Mouse (Mus musculus): ENCODE measurements around the gene Gpr18.

Gpr18 gene

DNA sequence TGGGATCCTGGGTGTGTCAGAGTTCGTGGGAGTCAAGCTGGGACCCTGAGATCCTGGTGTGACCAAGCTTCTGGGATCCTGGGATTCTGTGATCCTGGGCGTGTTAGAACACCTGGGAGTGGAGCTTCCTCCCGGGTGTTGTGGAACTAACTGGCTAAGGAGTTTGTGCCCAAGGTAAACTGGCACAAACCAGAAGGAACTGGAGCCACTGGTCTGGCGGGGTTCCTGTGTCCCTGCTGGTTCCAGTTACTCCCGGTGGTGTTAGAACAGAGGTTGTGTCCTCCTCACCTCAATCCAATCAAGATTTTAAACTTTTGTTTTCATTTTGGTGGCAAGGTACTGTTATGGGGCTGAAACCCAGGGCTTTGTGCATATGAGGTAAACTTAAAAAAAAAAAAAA, 30.6 kb upstream of the Gpr18 start:
- 0 out of 2 replicates have a peak, but pooled peaks cover 3% of the 10 kb centered on the region for H3K9me3 ChIP-seq (ENCODE audit: low read length)
- 0 out of 2 replicates have a peak overlapping the region, but pooled peaks have one; percentile 17 for H3K4me3 ChIP-seq (replicated peaks; ENCODE audit: low read length)
- H3K27me3 ChIP-seq (ENCODE audit: insufficient read depth, low read length) = no peaks in the 10 kb centered on the region
- TF ChIP-seq CTCF (conservative IDR thresholded peaks at IDR 0.05; ENCODE audit: low read length) (no peak), NANOG (IDR thresholded peaks at IDR 0.05; ENCODE audit: borderline replicate concordance, low read length) (no peak), POU5F1 (IDR thresholded peaks at IDR 0.05; ENCODE audit: borderline replicate concordance, low read length) (no peak)
- H3K4me1 ChIP-seq (replicated peaks; ENCODE audit: low read depth, low read length) = peaks cover 31% of the 10 kb centered on the region
- H3K36me3 ChIP-seq (ENCODE audit: insufficient read depth, low read length) = peaks cover 6% of the 10 kb centered on the region; the same call in 1 of the 2 replicates

DNA sequence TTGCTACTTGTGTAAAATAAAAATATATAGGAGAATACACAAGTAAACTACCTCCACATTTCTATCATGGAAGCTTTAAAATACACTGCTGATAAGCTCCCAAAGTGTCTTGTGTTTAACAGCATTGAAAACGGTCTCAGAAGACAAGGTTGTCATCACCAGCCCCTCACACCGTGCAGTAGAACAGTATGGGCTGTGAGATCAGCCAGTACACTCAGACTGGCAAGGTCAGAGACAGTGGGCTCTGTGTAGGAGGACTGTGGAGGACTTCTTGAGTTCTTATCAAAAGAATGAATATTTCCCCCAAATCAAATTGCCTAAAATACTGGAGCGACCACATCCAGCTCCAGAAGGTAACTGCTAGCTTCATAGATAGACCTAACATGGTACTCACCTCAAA, 24.0 kb upstream of the Gpr18 start:
- H3K36me3 ChIP-seq (ENCODE audit: insufficient read depth, low read length) = peaks cover 12% of the 10 kb centered on the region; the same call in 1 of the 2 replicates
- H3K4me1 ChIP-seq (replicated peaks; ENCODE audit: low read depth, low read length) = peaks cover 14% of the 10 kb centered on the region
- H3K27me3 ChIP-seq (ENCODE audit: insufficient read depth, low read length) = no peaks in the 10 kb centered on the region
- peaks cover 12% of the 10 kb centered on the region for H3K9me3 ChIP-seq (ENCODE audit: low read length)
- no peak overlapping the region for H3K4me3 ChIP-seq (replicated peaks; ENCODE audit: low read length)
- TF ChIP-seq POU5F1 (IDR thresholded peaks at IDR 0.05; ENCODE audit: borderline replicate concordance, low read length) = no peak
- no peak for TF ChIP-seq CTCF (conservative IDR thresholded peaks at IDR 0.05; ENCODE audit: low read length)
- no peak for TF ChIP-seq NANOG (IDR thresholded peaks at IDR 0.05; ENCODE audit: borderline replicate concordance, low read length)

- Histone ChIP-seq H3K27me3 (ENCODE audit: insufficient read depth, low read length) (no peaks in the 10 kb centered on the region), H3K4me3 (replicated peaks; ENCODE audit: low read length) (no peak overlapping the region)
- TF ChIP-seq POU5F1 (IDR thresholded peaks at IDR 0.05; ENCODE audit: borderline replicate concordance, low read length) (no peak), NANOG (IDR thresholded peaks at IDR 0.05; ENCODE audit: borderline replicate concordance, low read length) (no peak), CTCF (conservative IDR thresholded peaks at IDR 0.05; ENCODE audit: low read length) (no peak)
Measured at GRCm38 (mm10) chr14:121938256-121939191, 22.9 kb upstream of the Gpr18 start.

DNA sequence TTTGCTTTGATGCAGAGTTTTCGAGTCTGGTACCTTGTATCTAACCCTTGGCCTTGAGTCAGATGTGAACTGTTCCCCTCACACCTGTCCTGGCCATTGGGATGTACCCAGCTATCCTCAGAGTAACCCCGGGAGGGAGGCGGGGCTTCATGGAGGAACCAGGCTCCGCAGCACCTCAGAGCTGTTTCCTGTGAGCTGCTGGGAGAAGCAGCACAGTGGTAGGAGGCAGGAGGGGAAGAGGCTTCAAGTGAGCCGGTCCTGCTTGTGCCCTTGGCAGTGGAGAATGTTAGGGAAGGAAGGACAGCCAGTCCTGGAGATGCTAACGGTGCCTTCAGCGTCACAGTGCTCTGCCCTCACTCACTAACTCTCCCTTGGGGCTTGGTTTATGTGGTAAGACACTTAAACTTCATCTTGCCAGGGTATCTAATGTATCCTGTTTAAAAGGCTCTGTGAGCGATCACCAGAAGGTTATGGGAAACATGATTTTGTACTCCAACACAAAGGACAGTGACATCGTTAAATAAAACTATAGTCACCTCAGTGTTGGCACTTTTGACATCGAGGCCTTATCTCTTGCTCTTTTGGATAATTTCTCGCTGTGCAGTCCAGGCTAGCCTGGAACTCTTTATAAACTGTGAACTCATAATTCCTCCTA, 22.1 kb upstream of the Gpr18 start:
- no peak overlapping the region for H3K4me3 ChIP-seq (replicated peaks; ENCODE audit: low read length)
- H3K9me3 ChIP-seq (ENCODE audit: low read length) = peaks cover 9% of the 10 kb centered on the region
- TF ChIP-seq CTCF (conservative IDR thresholded peaks at IDR 0.05; ENCODE audit: low read length) = no peak
- no peaks in the 10 kb centered on the region for H3K27me3 ChIP-seq (ENCODE audit: insufficient read depth, low read length)
- H3K4me1 ChIP-seq (replicated peaks; ENCODE audit: low read depth, low read length) = peaks cover 30% of the 10 kb centered on the region
- H3K36me3 ChIP-seq (ENCODE audit: insufficient read depth, low read length) = peaks cover 29% of the 10 kb centered on the region

More at GRCm38 (mm10) chr14:121938256-121939191, 22.9 kb upstream of the Gpr18 start:
- Histone ChIP-seq H3K9me3 (ENCODE audit: low read length) (peaks cover 9% of the 10 kb centered on the region), H3K4me1 (replicated peaks; ENCODE audit: low read depth, low read length) (peaks cover 22% of the 10 kb centered on the region), H3K36me3 (ENCODE audit: insufficient read depth, low read length) (peaks cover 22% of the 10 kb centered on the region)

DNA sequence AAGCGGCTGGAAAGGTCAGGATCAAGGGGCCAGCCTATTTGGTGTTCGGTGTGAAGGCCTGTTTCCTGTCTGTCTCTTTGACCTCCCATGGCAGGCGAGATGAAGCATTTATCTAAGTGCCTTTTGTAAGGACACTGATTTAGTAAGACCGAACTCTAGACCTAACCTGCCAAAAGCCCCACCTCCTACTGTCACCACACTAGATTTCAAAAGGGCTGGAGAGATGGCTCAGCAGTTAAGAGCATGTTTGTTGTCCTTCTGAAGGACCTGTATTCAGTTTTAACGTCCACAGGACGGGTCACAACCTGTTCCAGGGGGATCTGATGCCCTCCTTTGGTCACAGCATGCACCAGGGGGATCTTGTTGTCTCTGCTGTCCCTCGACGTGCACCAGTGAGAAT, 21.3 kb upstream of the Gpr18 start:
- TF ChIP-seq POU5F1 (IDR thresholded peaks at IDR 0.05; ENCODE audit: borderline replicate concordance, low read length) (no peak), CTCF (conservative IDR thresholded peaks at IDR 0.05; ENCODE audit: low read length) (no peak), NANOG (IDR thresholded peaks at IDR 0.05; ENCODE audit: borderline replicate concordance, low read length) (no peak)
- no peak overlapping the region for H3K4me3 ChIP-seq (replicated peaks; ENCODE audit: low read length)
- peaks cover 9% of the 10 kb centered on the region for H3K9me3 ChIP-seq (ENCODE audit: low read length)
- peaks cover 29% of the 10 kb centered on the region for H3K36me3 ChIP-seq (ENCODE audit: insufficient read depth, low read length)
- H3K27me3 ChIP-seq (ENCODE audit: insufficient read depth, low read length) = no peaks in the 10 kb centered on the region
- H3K4me1 ChIP-seq (replicated peaks; ENCODE audit: low read depth, low read length) = peaks cover 39% of the 10 kb centered on the region

- Histone ChIP-seq H3K4me1 (replicated peaks; ENCODE audit: low read depth, low read length) (peaks cover 44% of the 10 kb centered on the region), H3K9me3 (ENCODE audit: low read length) (peaks cover 9% of the 10 kb centered on the region), H3K4me3 (replicated peaks; ENCODE audit: low read length) (no peak overlapping the region), H3K27me3 (ENCODE audit: insufficient read depth, low read length) (no peaks in the 10 kb centered on the region), H3K36me3 (ENCODE audit: insufficient read depth, low read length) (peaks cover 29% of the 10 kb centered on the region)
- TF ChIP-seq NANOG (IDR thresholded peaks at IDR 0.05; ENCODE audit: borderline replicate concordance, low read length) (no peak), POU5F1 (IDR thresholded peaks at IDR 0.05; ENCODE audit: borderline replicate concordance, low read length) (no peak), CTCF (conservative IDR thresholded peaks at IDR 0.05; ENCODE audit: low read length) (no peak)
Measured at GRCm38 (mm10) chr14:121936356-121936755, 20.8 kb upstream of the Gpr18 start.

DNA sequence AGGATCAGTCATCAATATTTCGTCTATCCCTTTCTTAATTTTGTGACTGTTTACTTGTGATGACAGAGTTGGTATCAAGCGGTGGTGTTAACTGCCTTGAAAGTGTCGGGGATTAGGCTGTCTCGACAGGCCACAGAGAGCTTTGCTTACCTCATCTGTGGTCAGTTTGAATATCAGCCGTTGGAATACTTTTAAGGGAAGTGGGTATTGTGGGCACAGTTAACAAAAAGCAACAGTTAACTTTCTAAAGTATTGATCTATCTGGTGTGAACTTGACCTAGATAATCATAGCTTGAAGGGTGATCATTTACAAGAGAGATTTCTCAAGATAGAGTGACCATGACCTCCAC, 19.0 kb upstream of the Gpr18 start:
- no peak for TF ChIP-seq POU5F1 (IDR thresholded peaks at IDR 0.05; ENCODE audit: borderline replicate concordance, low read length)
- no peak for TF ChIP-seq NANOG (IDR thresholded peaks at IDR 0.05; ENCODE audit: borderline replicate concordance, low read length)
- TF ChIP-seq CTCF (conservative IDR thresholded peaks at IDR 0.05; ENCODE audit: low read length) = no peak
- peaks cover 29% of the 10 kb centered on the region for H3K36me3 ChIP-seq (ENCODE audit: insufficient read depth, low read length)
- no peaks in the 10 kb centered on the region for H3K27me3 ChIP-seq (ENCODE audit: insufficient read depth, low read length)
- peaks cover 56% of the 10 kb centered on the region for H3K4me1 ChIP-seq (replicated peaks; ENCODE audit: low read depth, low read length)
- peaks cover 9% of the 10 kb centered on the region for H3K9me3 ChIP-seq (ENCODE audit: low read length)
- no peak overlapping the region for H3K4me3 ChIP-seq (replicated peaks; ENCODE audit: low read length)

- Histone ChIP-seq H3K27me3 (ENCODE audit: insufficient read depth, low read length) (no peaks in the 10 kb centered on the region), H3K36me3 (ENCODE audit: insufficient read depth, low read length) (peaks cover 29% of the 10 kb centered on the region), H3K4me3 (replicated peaks; ENCODE audit: low read length) (no peak overlapping the region), H3K4me1 (replicated peaks; ENCODE audit: low read depth, low read length) (peaks cover 56% of the 10 kb centered on the region), H3K9me3 (ENCODE audit: low read length) (peaks cover 9% of the 10 kb centered on the region)
- TF ChIP-seq CTCF (conservative IDR thresholded peaks at IDR 0.05; ENCODE audit: low read length) (no peak), POU5F1 (IDR thresholded peaks at IDR 0.05; ENCODE audit: borderline replicate concordance, low read length) (no peak), NANOG (IDR thresholded peaks at IDR 0.05; ENCODE audit: borderline replicate concordance, low read length) (no peak)
Measured at GRCm38 (mm10) chr14:121933906-121934596, 18.5 kb upstream of the Gpr18 start.
